Mouse (Mus musculus) neural tube, embryonic 13.5 days (tissue): ENCODE measurements around the gene Dhcr24. TPM values are rescaled to one million over a fixed set of nuclear protein-coding genes. Genes with fewer than 3 reads are reported as not detected.

ENCODE experiments used
- ATAC-seq: fragments of 200-750 bp; cut with Nextera tagmentation; 2 replicates; pipeline ENCODE4 v1.8.0; 2017; ENCODE audit warnings: low read depth, mild to moderate bottlenecking, moderate TSS enrichment, moderate library complexity
- H3K27ac ChIP-seq: fragments of 300-500 bp; sonication (generic); replicated peaks from 2 replicates; pipeline ENCODE4 v1.5.1; 2015; ENCODE audit warnings: moderate library complexity, mild to moderate bottlenecking, inconsistent platforms
- H3K27me3 ChIP-seq: fragments of 300-500 bp; sonication (generic); 2 replicates; pipeline ENCODE4 v1.6.1; 2015; ENCODE audit warnings: mild to moderate bottlenecking, inconsistent platforms
- H3K36me3 ChIP-seq: fragments of 300-500 bp; sonication (generic); 2 replicates; pipeline ENCODE4 v1.6.1; 2015; ENCODE audit warnings: mild to moderate bottlenecking, inconsistent platforms
- H3K4me1 ChIP-seq: fragments of 300-500 bp; sonication (generic); replicated peaks from 2 replicates; pipeline ENCODE4 v1.6.1; 2015; ENCODE audit warnings: inconsistent platforms
- H3K4me2 ChIP-seq: fragments of 300-500 bp; sonication (generic); 2 replicates; pipeline ENCODE4 v1.6.1; 2015; ENCODE audit warnings: inconsistent platforms, mild to moderate bottlenecking, moderate library complexity
- H3K4me3 ChIP-seq: fragments of 300-500 bp; sonication (generic); 2 replicates; pipeline ENCODE4 v1.5.1; 2015; ENCODE audit warnings: mild to moderate bottlenecking, inconsistent platforms
- H3K9ac ChIP-seq: fragments of 300-500 bp; sonication (generic); 2 replicates; pipeline ENCODE4 v1.6.1; 2015; ENCODE audit warnings: moderate library complexity, mild to moderate bottlenecking, inconsistent platforms
- H3K9me3 ChIP-seq: fragments of 300-500 bp; sonication (generic); 2 replicates; pipeline ENCODE4 v1.6.1; 2016; ENCODE audit warnings: inconsistent platforms
- WGBS: fragments of 180-500 bp; shearing (Covaris S2); methylation state at CpG from one replicate; pipeline ENCODE4 v1.1.7; 2015; 5-methylcytosine and 5-hydroxymethylcytosine counted together
- polyA plus RNA-seq: library from polyadenylated mRNA; unstranded; fragments of >200 nt; fragmentation: Nextera tagmentation; extraction: Ambion mirVana; gene quantifications from 2 replicates; pipeline ENCODE4 v1.2.1, GENCODE M21; 2015

The Dhcr24 gene
- polyA plus RNA-seq, 1 experiment from 2014 or later: 5.1 TPM

- ATAC-seq: peak; percentile 82
- Histone ChIP-seq H3K4me2 (peak overlapping the region; percentile 20), H3K9me3 (no peaks in the 10 kb centered on the region), H3K9ac (peak overlapping the region; percentile 31), H3K4me1 (peaks cover 66% of the 10 kb centered on the region), H3K27ac (peak overlapping the region; percentile 84), H3K36me3 (no peaks in the 10 kb centered on the region), H3K27me3 (no peaks in the 10 kb centered on the region), H3K4me3 (no peak overlapping the region)
- 14% methylated on average over 14 of the region's 14 CpGs for WGBS
Observed at GRCm38 (mm10) chr4:106630333-106631220, 69.7 kb downstream of the Dhcr24 start.

- H3K4me1 ChIP-seq: peaks cover 58% of the 10 kb centered on the region
- H3K9me3 ChIP-seq: no peaks in the 10 kb centered on the region
- H3K4me3 ChIP-seq: no peak overlapping the region
- H3K36me3 ChIP-seq: no peaks in the 10 kb centered on the region
- WGBS: 50% methylated on average over 1 of the region's 3 CpGs
- no peaks in the 10 kb centered on the region for H3K27me3 ChIP-seq
- H3K27ac ChIP-seq: peak overlapping the region; percentile 93
- ATAC-seq: no peak
- H3K4me2 ChIP-seq: no peak overlapping the region
- H3K9ac ChIP-seq: 0 out of 2 replicates have a peak overlapping the region, but pooled peaks have one; percentile 8
Observed at GRCm38 (mm10) chr4:106632313-106632712, 71.5 kb downstream of the Dhcr24 start.

GRCm38 (mm10) chr4:106633281-106634085, 72.6 kb downstream of the Dhcr24 start:
- Histone ChIP-seq H3K4me2 (peak overlapping the region; percentile 32; the same call in 1 of the 2 replicates), H3K9ac (peak overlapping the region; percentile 26; the same call in 1 of the 2 replicates), H3K4me3 (no peak overlapping the region), H3K36me3 (no peaks in the 10 kb centered on the region), H3K9me3 (no peaks in the 10 kb centered on the region), H3K27me3 (no peaks in the 10 kb centered on the region), H3K4me1 (peaks cover 52% of the 10 kb centered on the region), H3K27ac (peak overlapping the region; percentile 93)
- peak; percentile 43 for ATAC-seq
- WGBS: 17% methylated on average over 8 of the region's 8 CpGs

- peak overlapping the region; percentile 93 for H3K27ac ChIP-seq
- peak overlapping the region; percentile 32; the same call in 1 of the 2 replicates for H3K4me2 ChIP-seq
- peak; percentile 17; the same call in 1 of the 2 replicates for ATAC-seq
- H3K9ac ChIP-seq: peak overlapping the region; percentile 26; the same call in 1 of the 2 replicates
- WGBS: 35% methylated on average over 9 of the region's 9 CpGs
- no peaks in the 10 kb centered on the region for H3K27me3 ChIP-seq
- peaks cover 52% of the 10 kb centered on the region for H3K4me1 ChIP-seq
- H3K4me3 ChIP-seq: no peak overlapping the region
- no peaks in the 10 kb centered on the region for H3K9me3 ChIP-seq
- H3K36me3 ChIP-seq: no peaks in the 10 kb centered on the region
Observed at GRCm38 (mm10) chr4:106634086-106634479, 73.2 kb downstream of the Dhcr24 start.

Other genes starting within 250 kb of the Dhcr24 start
- gene Usp24, start 244.8 kb upstream of the Dhcr24 start, polyA plus RNA-seq: 6.7 and 7.1 TPM in 2 replicates
- 0.34 and 0.36 TPM in 2 replicates for gene Pcsk9, start 96.7 kb upstream of the Dhcr24 start, polyA plus RNA-seq
- gene Bsnd, start 68.8 kb upstream of the Dhcr24 start, polyA plus RNA-seq: not detected in 2 replicates
- 0.13 TPM in 1 of 2 replicates, not detected in the other for gene Lexm, start 56.2 kb downstream of the Dhcr24 start, polyA plus RNA-seq
- 2.0 and 2.4 TPM in 2 replicates for gene Ttc22, start 61.4 kb downstream of the Dhcr24 start, polyA plus RNA-seq
- 8.7 and 9.7 TPM in 2 replicates for gene Pars2, start 90.0 kb downstream of the Dhcr24 start, polyA plus RNA-seq
- 109 and 119 TPM in 2 replicates for gene Ttc4, start 117.9 kb downstream of the Dhcr24 start, polyA plus RNA-seq
- gene Mroh7, start 169.9 kb downstream of the Dhcr24 start, polyA plus RNA-seq: 0.54 and 0.61 TPM in 2 replicates
- not detected in 2 replicates for gene Fam151a, start 172.9 kb downstream of the Dhcr24 start, polyA plus RNA-seq
- gene Acot11, start 244.0 kb downstream of the Dhcr24 start, polyA plus RNA-seq: 1.5 and 1.7 TPM in 2 replicates